Mouse (Mus musculus): ENCODE data around the gene Tll2.

Gene Tll2

DNA sequence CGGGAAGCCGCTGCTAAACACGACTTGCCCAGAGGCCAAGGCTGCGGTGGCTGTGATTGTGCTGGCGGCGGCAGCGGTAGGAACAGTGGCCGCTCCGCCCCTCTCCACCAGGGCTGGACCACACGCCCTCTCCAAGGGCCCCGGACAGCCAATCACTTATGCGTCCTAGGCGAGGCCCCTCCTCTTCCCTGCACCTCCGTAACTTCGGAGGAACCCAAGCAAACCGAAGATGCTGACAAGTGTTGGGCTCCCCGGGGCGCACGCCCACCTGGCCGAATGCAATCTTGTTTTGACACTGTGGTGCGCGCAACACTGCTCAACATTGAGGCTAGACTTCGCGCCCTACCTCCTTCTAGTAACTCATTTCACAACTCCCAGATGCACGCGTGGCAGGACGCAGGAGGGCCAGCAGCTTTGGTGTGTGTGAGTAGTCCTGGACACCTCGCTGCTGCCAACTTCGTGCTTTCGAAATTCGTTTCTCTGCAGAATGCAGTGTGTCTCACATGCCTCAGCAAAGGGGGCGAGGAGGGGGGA is at the start of gene Tll2:
TSS of gene Tll2 (minus strand) at position 25 of the 534 bp plus-strand sequence.
- DNase-seq, result no peak

DNA sequence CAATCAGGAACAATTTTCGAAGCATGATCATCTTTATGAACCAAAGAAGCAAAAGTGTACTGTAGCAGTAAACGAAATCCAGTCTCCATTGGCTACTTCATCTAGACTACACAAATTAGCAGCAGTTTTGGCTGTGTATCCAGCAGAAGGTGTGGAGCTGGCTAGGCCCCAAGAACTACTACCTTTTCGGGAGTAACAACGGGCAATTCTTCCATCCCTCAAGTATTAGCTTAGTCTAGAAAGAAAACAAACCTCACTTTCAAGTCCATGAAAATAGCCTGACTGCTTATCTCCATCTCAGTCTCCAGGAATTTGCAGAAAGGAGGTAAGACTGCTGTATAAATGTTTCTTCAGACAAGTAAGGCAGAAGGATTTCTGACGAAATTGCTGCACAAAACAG is 47.9 kb upstream of the Tll2 start:
- DNase-seq, result no peak

DNA sequence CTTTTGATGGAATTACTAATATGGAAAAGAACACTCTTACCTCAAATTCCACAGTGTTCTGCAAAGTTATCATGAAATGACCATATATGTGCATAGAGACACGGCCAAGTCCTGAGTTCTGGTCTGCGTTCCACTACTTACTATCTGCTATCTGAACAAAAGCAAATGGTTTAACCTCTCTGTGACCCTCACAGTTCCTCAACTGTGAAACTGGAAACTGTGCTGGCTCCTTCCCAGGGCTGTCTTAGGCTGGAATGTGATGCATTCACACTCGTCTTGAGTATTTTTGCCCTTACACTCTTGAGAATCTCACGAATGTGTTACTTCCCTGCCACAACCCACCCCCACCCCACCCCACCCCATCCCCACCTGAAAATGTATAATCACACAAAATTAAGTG is 42.3 kb upstream of the Tll2 start:
- no peak for DNase-seq

DNA sequence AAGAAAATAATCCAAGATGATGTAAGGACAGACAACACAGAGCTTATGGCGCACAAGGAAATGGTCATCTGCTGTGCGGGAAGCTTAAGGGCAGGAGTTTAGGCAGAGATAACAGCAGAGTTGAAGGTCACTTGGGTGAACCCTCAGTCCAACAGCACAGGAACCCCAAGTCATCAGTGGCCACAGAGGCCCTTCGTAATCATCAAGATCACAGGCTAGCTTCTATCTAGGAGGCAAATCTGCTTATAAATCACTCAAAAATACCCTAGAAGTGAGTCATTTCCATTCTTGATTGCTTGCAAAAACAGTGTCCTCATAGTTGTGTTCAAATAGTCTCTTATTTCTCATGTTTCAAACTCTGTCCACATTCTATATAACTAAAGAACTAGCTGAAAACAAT is 41.6 kb upstream of the Tll2 start:
- DNase-seq, result no peak

DNA sequence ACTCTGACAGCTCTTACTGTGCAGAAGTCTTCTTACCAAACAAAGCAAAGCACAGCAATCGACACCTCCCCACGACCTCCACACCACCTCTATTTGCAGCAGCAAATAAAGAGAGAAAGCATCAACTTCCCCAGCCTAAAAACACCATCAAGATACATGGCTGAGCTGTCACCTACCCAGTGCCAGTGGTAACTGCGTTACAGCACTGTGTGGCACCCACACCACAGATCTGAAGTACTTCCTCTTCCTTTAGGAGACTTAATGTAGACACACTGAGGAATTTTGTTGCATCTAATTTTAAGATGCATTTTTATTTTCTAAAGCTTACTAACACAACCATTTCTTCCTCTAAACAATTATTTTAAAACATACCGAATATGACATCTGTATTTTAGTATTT is 39.6 kb upstream of the Tll2 start:
- DNase-seq, result no peak

DNA sequence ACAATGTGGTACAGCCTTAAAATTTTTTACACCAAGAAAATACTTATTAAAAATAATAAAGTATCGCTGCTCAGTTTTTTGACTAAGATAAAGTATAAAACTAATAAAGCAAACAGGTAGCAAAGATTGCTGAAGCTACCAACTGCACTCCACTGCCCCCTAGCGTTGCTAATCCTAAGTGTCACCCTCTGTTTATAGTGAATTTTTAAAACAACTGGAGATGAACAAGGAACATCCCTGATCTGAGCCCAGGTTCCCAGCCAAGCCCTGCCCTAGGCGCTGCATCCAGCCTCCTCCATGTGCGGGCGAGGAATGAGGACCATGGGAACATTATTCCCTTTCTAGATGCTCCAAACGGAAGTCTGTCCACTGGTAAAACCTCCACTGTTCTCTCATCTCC is 37.9 kb upstream of the Tll2 start:
- no peak for DNase-seq

DNA sequence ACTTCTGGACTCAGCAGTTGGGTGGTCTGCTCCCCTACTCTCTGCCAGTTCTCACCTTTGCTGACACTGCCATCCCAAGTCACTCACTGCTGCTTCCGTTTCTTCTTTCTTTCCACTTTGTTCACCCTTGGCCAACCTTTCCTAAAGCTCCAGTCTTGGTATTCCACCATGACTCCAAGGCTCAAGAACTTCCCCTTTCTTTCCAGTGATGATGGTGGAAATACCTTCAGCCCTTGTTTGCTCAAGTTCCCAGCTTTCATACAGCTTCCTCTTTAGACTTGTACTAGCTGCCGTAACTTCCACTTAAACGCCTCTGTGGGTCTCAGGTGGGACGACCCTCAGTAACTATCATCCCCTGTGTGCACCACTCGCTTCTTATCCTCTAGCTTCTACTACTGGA is 35.4 kb upstream of the Tll2 start:
- DNase-seq, result no peak

DNA sequence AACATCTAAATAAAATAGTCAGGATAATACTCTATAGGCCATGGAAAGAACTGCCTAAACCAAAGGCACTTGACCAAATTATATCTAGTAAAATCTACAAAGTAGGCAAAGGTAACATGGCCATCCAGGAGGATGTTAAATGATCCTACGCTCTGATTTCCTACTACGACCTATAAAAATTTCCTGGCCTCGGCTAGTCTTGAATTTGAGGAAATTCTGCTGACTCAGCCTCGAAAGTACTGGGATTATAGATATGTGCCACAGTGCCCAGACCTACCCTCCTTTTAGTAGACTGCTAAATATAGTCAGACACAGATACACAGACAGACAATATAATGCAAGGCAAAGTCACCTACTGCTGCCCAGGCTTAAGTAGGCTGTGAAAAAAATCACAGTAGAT is 27.1 kb upstream of the Tll2 start:
- DNase-seq, result no peak

DNA sequence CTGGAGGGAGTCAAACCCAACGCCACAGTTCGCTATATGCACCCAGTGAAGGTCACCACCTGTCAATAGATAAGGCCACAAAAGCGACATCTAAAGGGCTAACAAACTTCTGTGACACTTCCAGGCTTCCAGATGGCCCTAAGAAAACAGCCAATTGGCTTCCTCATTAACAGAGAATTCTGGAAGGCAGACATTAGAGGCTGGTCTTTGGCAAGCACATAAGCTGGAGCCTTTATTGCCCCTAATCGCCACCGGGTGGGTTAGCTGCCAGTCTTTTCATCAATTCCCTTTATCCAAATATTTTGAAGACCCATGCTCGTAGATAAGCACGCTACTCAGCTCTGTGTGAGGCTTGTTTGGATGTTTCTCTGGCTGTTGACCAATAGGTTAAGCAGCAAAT is 1.7 kb upstream of the Tll2 start:
- DNase-seq, result no peak

DNA sequence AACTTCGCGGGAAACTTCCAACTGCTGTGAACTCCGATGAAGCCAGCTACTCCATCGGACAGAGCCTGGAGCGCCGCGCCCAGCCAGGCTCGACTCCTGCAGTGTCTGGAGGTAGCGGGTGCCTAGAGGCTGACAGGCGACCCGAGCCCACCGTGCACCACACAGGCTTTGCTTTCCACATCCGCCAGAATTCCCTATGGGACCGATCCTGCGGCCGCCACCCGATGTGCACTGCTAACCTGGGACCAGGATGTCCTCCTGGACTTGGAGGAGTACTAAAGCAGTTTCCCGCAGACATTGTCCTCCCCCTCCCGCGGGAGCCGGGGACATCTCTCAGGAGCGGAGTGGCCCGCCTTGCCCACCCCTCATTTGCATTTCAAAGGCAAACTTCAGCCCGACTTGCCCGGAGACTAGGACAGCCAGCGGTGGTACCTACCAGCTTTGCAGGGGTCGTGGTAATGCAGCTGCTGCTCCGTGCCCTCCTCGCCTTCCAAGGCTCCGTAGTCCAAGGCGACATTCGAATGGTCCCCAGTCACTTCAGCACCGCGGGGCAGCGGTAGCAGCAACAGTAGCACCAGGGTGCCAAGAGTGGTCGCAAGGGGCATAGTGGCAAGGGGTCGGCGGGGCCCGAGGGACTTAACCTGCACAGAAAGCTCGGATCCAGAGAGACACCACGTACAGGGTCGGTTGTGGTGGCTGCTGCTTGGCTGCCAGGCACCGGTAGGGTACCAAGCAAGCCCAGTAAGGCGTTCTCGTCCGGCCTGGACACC is 409 bp downstream of the Tll2 start:
- DNase-seq, result no peak

DNA sequence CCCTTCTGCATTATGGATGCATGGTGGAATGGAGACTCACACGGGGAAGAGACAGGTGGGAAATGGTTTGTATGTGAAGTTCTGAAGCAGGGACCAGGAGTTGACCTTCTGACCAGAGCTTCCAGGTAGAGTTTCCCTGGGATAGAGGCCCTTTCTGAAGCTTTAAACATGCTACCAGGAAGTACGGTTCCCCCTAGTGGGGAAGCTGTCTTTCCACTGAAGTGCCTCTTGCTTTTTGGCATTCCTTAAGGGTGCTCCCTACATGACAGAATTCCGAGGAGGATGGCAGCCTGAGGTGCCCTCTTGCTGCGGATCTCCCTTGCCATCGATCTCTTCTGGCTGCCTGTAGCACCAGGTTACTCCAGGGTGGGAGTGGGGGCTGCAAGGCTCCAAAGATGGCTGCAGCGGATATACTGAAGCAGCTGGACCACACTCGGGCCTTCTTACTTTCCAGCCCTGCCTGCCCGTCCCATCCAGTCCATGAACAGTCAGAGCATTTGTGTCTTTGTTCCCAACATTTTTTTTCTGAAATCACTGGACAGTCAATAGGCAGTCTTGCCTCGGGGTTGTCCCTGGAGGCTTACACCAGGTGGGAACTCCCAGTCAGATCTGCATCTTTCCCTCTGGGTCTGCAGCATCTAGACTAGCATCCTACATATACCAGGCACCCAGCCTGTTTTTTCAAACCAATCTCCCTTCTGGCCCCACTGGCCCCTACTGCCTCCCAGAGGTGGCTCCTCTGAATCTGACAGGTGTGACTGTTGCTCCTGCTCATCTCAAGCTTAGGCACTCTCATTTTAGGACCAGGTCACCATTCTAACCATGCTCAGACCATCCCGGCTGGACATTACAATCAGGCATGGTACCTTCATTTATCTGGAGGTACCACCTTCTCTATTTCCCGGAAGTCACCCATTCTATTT is 2.2 kb downstream of the Tll2 start:
- DNase-seq, result no peak

DNA sequence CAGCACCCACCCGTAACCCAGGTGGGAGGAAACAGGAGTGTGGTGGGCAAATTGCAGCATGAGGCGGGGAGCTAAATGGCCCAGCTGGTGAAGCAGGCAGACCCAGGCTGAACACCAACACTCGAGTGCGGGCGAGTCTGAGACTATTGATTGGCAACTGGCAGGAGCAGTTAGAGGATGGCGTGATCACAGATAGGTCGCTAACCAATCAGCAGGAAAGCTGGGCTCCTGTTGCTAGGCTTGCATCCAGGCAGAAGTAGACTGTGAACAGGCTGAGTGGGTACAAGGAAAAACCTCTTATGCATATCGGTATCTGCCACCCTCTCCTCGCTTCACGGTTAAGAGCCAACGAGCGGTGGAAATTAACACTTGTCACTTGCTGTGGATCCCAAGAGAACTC is 9.0 kb downstream of the Tll2 start:
- no peak for DNase-seq

DNA sequence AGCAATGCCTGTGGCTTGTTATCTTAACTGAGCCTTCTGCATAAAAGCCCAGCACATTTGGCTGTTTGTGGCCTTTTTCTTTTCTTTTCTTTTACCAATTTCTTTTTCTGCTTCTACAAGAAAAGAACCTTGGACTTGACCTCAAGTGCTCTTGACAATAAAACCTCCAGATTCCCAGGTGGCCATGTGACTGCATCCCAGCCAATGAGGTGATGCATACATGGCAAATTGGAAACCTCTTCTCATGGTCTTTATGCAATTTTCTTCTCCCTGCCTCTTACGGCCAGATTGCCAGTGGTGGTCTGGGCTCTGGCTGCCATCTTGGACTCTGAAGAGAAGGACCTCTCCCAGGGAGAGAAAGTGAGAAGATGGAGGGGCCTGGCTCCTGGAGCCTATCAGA is 13.3 kb downstream of the Tll2 start:
- no peak for DNase-seq

DNA sequence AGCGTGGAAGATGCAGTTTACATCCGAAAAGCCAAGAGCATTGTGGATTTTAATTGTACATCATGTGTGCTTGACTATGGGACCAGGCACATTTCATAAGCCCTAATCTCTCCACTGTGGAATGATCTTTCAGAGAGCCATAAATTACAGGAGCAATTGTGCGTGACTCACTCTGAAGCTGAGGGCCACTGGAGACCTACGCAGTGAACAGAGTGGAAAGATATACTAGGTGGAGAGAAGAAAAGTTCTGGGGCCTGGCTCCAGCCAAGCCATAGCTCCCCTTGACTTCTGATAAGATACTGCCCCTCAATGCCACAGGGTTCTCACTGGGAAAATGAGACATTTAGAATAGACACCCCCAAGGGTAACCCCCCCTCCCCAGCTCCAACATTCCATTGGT is 13.7 kb downstream of the Tll2 start:
- DNase-seq, result no peak

DNA sequence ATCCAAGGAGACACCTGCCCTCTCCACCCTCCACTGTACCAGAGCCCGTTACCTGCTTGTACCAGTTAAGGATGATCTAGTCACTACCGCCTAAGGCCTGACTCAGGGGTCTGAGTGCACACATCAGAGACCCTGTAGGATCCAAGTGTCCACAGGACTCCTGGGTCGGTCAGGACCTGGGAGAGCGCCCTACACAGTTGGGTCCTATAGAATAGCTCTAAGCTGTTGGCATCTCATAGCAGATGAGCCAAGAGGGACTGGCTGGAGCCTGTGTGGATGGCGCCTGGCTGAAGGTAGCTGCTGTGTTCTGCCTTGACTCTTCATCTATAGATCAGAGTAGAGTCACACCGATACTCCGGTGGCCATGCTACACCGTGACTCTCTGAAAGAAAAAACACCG is 14.9 kb downstream of the Tll2 start:
- DNase-seq, result no peak

DNA sequence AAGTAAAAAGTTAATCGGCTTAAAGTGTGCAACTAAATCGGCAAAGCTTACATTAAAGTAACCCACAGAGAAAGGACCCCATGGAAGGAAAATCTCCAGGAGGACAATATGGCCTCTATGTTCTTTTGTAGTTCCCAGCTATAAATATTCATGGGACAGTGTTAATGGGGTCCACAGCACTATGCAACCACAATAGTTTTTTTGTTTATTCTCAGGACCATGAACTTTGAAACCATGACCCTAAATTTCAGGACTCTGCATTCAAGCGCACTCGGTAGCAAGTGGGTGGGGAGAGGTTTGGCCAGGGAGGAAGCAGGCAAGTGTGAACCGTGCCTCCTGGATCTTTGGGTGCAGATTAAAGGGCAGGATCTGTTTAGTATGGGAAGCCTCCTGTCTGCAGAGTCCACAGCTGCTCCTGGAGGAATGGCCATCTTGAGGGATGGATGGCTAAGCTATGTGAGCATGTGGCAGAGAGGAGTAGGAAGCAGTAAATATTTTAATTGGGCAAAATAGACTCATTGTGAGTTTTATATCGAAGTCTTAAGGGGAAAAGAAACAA is 15.7 kb downstream of the Tll2 start:
- DNase-seq, result no peak

DNA sequence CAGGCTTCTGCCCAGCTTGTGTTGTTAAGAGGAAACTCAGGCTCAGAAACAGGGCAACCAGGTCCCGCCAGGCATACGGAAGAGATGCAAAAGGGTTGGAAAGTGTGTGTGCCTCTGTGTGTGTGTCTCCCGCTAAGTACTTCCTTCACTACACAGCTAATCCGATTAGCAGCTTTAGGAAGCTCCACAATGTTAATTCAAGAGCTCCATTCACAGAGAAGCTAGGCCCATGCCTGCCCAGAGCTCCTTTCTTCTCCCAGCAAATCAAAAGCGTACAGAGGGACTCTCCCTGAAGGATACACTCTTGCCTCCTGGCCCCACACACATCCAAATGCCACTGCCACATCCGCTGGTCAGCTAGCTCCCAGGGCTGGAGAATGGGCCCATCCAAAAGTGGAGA is 29.3 kb downstream of the Tll2 start:
- no peak for DNase-seq

DNA sequence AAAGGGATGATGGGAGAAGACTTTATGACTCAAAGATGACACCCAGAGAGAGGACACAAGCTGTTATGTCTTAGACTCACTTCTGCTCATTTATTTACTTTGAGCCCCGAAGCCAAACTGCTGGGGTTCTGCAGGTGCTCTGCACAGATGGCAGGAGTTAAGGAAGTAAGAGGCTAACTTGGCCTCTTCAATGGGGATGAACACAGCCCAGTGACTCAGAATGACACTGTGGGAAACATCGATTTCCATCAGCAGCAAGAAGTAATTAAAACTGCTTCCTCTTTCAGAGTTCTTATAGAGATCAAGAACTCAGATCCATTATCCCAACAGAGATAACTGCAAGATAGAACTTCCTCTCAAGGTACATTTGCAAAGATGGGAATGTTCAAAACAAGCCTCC is 29.8 kb downstream of the Tll2 start:
- DNase-seq, result peak; percentile 3

DNA sequence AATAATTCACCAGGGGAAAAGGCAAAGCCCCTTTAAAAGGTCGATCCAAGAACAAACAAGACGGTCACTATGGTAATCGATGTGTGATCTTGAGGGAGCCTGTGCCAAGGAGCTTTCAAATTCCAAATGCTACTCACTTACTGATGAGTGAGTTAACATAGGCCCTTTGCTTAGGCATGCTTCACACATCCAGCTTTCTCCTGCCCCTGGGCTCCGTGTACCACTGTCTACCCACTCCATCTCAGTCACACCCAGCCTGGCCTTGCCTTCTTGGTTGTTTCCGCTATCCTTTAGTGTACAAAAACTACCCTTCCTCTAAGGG is 40.8 kb downstream of the Tll2 start:
- DNase-seq, result no peak

DNA sequence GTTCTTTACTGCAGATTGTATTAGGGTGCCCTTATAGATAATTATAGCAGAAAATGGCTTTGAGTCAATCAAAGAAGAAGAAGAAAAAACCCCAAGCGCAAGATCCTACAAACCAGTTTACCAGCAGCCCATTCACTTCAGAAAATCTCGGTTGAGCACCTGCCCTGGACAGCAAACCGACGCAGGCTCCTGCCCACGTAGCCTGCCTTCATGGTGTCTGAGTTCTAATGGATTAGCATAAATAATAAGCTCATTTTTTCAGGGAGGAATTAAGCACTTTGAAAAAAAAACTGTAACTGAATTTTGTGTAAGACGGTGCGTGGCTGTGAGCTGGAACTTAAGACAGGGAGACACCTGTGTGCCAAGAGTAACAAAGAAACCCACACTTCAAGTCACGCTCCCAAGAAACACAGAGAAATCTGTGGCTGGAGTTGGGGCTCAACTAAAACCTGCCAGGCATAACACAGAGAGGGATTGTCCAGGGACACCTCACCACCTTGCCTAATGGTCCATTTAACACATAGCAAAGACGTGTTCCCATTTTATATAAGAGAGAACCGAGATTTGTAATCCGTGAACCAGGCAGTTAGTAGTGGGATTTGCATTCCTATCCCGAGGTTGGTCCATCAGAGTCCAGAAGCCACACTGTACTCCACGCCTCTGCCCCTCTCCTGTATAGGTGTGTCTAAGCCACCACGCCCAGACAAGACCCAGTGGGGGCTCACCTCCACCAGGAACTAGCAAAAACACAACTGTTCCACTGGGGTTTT is 41.3 kb downstream of the Tll2 start:
- no peak for DNase-seq

DNA sequence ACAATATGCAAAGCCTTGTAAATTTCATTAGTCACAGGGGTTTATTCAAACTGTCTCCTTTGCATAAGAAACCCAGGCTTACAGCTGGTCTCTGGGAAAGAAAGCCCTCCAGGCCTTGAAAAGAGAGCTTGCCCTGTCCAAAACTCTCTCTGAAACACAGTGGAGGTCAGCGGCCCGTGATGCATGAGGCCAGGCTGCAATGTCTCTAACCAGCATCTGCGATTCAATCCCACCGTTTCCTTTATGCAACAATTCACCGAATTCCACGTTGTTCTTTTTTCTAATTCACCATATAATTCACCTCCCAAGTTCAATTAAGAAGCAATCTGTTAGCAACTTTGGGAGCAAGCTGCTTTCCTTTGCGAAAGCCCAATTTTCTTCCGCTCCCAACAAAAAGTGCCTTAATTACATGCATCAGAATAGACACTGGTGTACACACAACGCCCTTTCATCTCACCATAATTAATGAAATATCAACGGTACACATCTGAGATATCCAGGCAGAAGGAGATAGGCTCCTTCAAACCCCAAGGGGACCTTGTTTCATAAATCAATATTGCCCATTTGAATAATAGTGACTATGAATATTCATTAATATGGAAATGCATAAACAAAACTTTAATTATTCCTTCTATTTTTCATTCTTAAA is 42.1 kb downstream of the Tll2 start:
- no peak for DNase-seq

DNA sequence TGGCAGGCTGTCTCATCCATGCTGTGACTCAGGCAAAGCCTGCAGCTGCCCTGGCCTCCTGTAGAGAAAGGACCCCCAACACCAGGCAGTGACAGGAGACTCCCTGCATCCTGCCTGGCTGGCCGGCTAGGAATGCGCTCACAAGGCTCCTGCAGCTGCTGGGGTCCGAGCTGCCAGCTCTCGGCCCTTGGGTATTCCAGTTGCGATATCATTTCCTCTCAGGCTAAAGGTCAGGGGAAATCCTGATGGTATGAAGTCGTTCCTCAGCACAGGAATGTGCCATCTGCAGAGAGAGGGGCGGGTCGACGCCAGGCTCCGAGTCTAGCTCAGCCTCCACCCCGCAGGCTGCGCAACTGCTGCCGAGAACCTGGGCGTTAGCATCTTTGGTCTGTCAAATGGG is 46.2 kb downstream of the Tll2 start:
- no peak for DNase-seq

DNA sequence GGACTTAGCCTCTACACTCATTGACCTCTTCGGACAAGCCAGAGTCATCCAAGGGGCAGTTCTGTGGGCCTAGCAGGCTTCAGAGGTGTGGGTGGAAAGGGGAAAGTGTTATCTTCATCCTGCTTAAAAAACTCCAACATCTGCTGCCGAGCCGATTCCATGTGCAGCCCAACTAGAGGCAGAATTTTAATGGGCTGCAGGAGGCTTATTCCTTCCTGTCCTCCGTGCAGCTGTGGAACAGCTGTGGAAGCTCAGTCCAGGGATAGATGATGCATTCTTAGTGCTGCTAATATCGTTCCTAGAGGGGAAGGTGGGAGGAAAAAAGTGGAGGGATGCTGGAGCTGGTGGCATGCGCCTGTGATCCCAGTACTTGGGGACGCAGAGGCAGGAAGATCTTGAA is 52.0 kb downstream of the Tll2 start:
- no peak for DNase-seq
